Mouse (Mus musculus) forebrain, embryonic 15.5 days (tissue): ENCODE data around the gene Svs1. TPM values are rescaled to one million over a fixed set of nuclear protein-coding genes. Genes with fewer than 3 reads are reported as not detected.
A peak's percentile ranks its signal among the peaks of the same experiment; 100 is the strongest.

Source experiments
- ATAC-seq: fragments of 200-750 bp; cut with Nextera tagmentation; replicated peaks from 2 replicates; pipeline ENCODE4 v1.8.0; 2017; ENCODE audit warnings: mild to moderate bottlenecking, moderate TSS enrichment, moderate library complexity
- H3K27ac ChIP-seq: fragments of 300-500 bp; sonication (generic); replicated peaks from 2 replicates; pipeline ENCODE4 v1.5.1; 2015; ENCODE audit warnings: mild to moderate bottlenecking, inconsistent platforms
- H3K27me3 ChIP-seq: fragments of 300-500 bp; sonication (generic); 2 replicates; pipeline ENCODE4 v1.6.1; 2015; ENCODE audit warnings: inconsistent platforms
- H3K36me3 ChIP-seq: fragments of 300-500 bp; sonication (generic); 2 replicates; pipeline ENCODE4 v1.6.1; 2015; ENCODE audit warnings: mild to moderate bottlenecking, inconsistent platforms
- H3K4me1 ChIP-seq: fragments of 300-500 bp; sonication (generic); 2 replicates; pipeline ENCODE4 v1.6.1; 2015; ENCODE audit warnings: inconsistent platforms
- H3K4me2 ChIP-seq: fragments of 300-500 bp; sonication (generic); replicated peaks from 2 replicates; pipeline ENCODE4 v1.6.1; 2015; ENCODE audit warnings: mild to moderate bottlenecking, inconsistent platforms
- H3K4me3 ChIP-seq: fragments of 300-500 bp; sonication (generic); 2 replicates; pipeline ENCODE4 v1.5.1; 2015; ENCODE audit warnings: mild to moderate bottlenecking, inconsistent platforms
- H3K9ac ChIP-seq: fragments of 300-500 bp; sonication (generic); replicated peaks from 2 replicates; pipeline ENCODE4 v1.6.1; 2015; ENCODE audit warnings: mild to moderate bottlenecking, inconsistent platforms
- H3K9me3 ChIP-seq: fragments of 300-500 bp; sonication (generic); 2 replicates; pipeline ENCODE4 v1.6.1; 2016; ENCODE audit warnings: inconsistent platforms
- WGBS: fragments of 180-500 bp; shearing (Covaris S2); methylation state at CpG from one replicate; pipeline ENCODE4 v1.1.7; 2015; ENCODE audit warnings: mixed read lengths; 5-methylcytosine and 5-hydroxymethylcytosine counted together
- polyA plus RNA-seq: library from polyadenylated mRNA; unstranded; fragments of >200 nt; fragmentation: Nextera tagmentation; extraction: Ambion mirVana; gene quantifications from 2 replicates; pipeline ENCODE4 v1.2.1, GENCODE M21; 2015

Svs1 gene
- polyA plus RNA-seq, 1 experiment from 2014 or later, result not detected

DNA sequence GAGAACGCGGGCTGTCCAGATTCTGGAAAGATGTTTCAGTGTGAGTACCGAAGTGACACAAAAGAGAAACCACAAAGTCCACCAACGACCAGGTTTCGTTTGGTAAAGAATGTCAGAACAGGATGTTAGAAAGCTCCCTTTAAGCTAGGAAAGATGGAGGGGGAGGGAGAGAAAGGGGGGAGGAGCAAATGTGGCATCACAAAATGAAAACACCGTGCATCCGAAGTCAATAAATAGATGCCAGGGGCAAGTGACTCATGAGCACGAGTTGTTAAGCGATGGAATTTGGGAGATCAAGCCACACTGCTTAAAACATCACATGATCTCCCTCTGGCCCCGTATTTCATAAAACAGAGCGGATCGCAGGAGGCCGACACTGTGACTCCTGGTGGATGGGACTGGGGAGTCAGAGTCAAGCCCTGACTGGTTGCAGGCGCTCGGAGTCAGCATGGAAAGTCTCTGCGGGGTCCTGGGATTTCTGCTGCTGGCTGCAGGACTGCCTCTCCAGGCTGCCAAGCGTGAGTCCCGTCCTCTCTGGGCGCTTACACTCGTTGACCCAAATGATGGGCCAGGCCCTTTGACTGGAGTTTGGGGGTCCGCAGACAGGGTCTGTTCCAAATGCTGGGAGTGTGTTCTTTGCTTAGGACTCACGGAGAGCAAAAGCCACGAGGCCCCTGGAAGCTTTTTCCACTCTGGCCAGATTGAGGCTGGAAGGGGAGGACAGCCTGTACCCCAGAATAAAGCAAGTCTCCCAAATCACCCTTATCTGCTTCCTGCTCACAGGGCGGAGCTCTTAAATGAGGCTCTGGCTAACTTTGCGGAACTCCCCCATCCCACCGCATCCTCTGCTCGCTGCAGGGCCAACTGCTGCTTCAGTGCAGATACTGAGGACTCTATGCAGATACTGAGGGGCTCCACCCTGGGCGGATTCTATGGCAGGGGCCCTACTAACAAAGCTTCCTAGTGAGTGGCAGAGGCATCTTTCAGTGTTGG is 49.9 kb downstream of the Svs1 start, which contains the start of gene Gpnmb:
Gpnmb (plus strand) TSS at position 272 of the 993 bp plus-strand sequence.
- 0 out of 2 replicates have a peak, but pooled peaks cover 4% of the 10 kb centered on the region for H3K27me3 ChIP-seq
- WGBS, result 52% methylated on average over 28 of the region's 28 CpGs
- no peak for ATAC-seq
- H3K4me1 ChIP-seq, result 0 out of 2 replicates have a peak, but pooled peaks cover 3% of the 10 kb centered on the region
- no peaks in the 10 kb centered on the region for H3K36me3 ChIP-seq
- no peak within 1 kb of the TSS for H3K9ac ChIP-seq
- H3K4me2 ChIP-seq, result no peak within 1 kb of the TSS
- no peak within 1 kb of the TSS for H3K4me3 ChIP-seq
- H3K27ac ChIP-seq, result no peak within 1 kb of the TSS
- H3K9me3 ChIP-seq, result no peaks in the 10 kb centered on the region

DNA sequence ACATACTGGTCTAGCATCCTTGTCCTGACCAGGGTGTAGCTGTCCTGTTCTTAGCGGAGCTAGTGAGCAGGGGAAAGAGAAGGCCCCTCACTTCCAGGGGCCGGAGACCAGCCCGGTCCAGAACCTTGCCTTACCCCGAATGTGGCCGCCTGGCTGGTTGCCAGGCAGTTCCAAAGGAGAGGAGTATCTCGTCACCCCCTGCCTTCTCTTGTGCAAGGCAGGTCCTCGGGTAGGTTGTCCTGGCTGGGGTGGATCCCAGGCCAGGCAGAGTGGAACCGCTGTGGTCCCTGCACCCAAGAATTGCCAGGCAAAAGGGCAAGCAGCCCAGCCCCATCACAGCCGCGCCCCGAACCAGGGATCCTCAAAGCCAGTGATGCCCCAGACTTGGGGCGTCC is 50.6 kb downstream of the Svs1 start:
- Histone ChIP-seq H3K4me1 (0 out of 2 replicates have a peak, but pooled peaks cover 3% of the 10 kb centered on the region), H3K9ac (no peak overlapping the region), H3K27me3 (0 out of 2 replicates have a peak, but pooled peaks cover 2% of the 10 kb centered on the region), H3K9me3 (no peaks in the 10 kb centered on the region), H3K4me3 (no peak overlapping the region), H3K4me2 (no peak overlapping the region), H3K36me3 (no peaks in the 10 kb centered on the region), H3K27ac (no peak overlapping the region)
- WGBS, result 66% methylated on average over 12 of the region's 12 CpGs
- no peak for ATAC-seq

- Histone ChIP-seq H3K9ac (no peak overlapping the region), H3K4me3 (peak overlapping the region; percentile 26), H3K27ac (no peak overlapping the region), H3K36me3 (no peaks in the 10 kb centered on the region), H3K9me3 (no peaks in the 10 kb centered on the region), H3K27me3 (no peaks in the 10 kb centered on the region), H3K4me1 (0 out of 2 replicates have a peak, but pooled peaks cover 3% of the 10 kb centered on the region), H3K4me2 (peak overlapping the region; percentile 38)
- 12% methylated on average over 18 of the region's 18 CpGs for WGBS
- 0 out of 2 replicates have a peak, but pooled peaks have one; percentile 63 for ATAC-seq
These were observed 53.0 kb downstream of the Svs1 start for GRCm38 (mm10) chr6:49039470-49040180.

Other genes with a start within 250 kb of the Svs1 start
- 4.1 and 4.6 TPM in 2 replicates for gene Gimap1, start 247.8 kb upstream of the Svs1 start, polyA plus RNA-seq
- 0.86 and 1.2 TPM in 2 replicates for gene Gimap5, start 240.7 kb upstream of the Svs1 start, polyA plus RNA-seq
- not detected in 2 replicates for gene Gimap3, start 216.0 kb upstream of the Svs1 start, polyA plus RNA-seq
- 11.1 and 11.2 TPM in 2 replicates for gene Tmem176a, start 145.9 kb upstream of the Svs1 start, polyA plus RNA-seq
- 85.0 and 90.2 TPM in 2 replicates for gene Tmem176b, start 145.4 kb upstream of the Svs1 start, polyA plus RNA-seq
- gene Aoc1, start 114.0 kb upstream of the Svs1 start, polyA plus RNA-seq, result not detected in 2 replicates
- not detected in 2 replicates for gene 1600015I10Rik, start 57.0 kb upstream of the Svs1 start, polyA plus RNA-seq
- gene Doxl2, start 11.9 kb upstream of the Svs1 start, polyA plus RNA-seq, result not detected in 2 replicates
- gene Gpnmb, start 49.7 kb downstream of the Svs1 start, polyA plus RNA-seq, result 0.24 and 0.47 TPM in 2 replicates
- 67.4 and 69.2 TPM in 2 replicates for gene Malsu1, start 86.9 kb downstream of the Svs1 start, polyA plus RNA-seq
- 36.5 and 39.8 TPM in 2 replicates for gene Igf2bp3, start 228.1 kb downstream of the Svs1 start, polyA plus RNA-seq